Mouse (Mus musculus) heart, adult 10 weeks (tissue): ENCODE results near the gene Tbc1d14. TPM values are rescaled to one million over a fixed set of nuclear protein-coding genes. Genes with fewer than 3 reads are reported as not detected.

Experiments
- polyA plus RNA-seq: library from polyadenylated mRNA; stranded (reverse); fragments of 350-450 nt; fragmentation: Illumina TruSeq; extraction: RNeasy Lipid Tissue Mini Kit (QIAGEN cat#74804); gene quantifications from one replicate; pipeline ENCODE4 v1.2.3, GENCODE M21; 2014; ENCODE audit warnings: low read depth, low replicate concordance

The Tbc1d14 gene
- polyA plus RNA-seq = 11.7 TPM

DNA sequence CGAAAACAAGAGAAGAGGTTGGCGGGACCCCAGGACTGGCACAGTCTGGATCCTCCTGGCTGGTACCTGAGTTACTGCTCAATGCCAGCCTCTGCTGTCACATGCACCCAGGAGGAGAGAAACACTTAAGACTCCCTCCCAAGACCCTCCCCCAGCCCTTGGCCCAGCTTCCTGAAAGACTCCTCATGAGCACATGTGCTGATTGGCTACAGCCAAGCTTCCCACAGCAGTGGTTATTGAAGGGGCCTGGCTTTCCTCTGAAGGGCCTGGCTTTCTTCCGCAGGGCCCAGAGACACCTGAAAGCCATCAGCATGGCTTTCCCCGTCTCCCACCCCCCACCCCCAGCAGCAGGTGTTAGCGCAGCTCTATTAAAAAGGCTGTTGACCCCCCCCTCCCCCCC is at the start of gene Tbc1d14:
Gene Tbc1d14, minus strand, starts transcription at position 101 of the 400 bp plus-strand sequence.

DNA sequence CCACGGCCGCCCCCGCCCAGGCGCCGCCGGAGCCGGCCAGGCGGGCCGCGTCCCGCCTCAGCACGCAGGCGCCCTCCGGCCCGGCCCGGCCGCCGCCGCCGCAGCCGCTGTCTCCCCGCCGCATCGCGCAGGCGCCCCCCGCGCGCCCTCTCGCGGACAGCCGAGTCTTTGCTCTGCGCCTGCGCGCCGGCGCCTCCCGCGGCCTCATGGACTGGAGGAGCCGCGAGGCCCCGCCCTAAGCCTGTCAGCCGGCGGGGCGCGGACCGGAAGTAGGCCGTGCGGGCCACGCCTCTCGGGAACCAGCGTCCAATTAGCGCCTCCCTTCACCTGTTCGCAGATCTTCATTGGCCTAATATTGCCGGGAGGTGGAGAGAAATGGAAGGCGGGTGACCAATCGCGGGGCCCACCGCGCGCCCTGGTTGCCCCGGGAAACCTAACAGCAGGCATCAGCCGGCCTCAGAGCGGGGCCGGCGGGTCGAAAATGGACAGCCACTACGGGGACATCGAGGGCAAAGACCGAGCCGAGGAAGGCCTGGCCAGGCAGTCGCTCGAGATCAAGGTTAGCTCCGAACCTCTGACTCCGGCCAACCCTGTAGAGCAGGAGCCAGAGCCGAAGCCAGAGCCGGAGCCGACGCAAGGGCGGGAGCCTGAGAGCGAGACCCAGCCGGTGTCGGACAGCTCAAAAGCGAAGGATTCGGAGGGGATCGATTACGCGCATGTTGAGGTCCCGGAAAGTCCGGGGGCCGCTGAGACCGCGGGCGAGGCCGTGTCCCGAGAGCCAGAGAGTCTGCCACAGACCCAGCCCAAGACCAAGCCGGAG is 108.7 kb downstream of the Tbc1d14 start, which contains the start of the genes Tada2b and Ccdc96:
Gene Tada2b, minus strand, starts transcription at position 115 of the 820 bp plus-strand sequence.
Gene Ccdc96, plus strand, starts transcription at position 418 of the 820 bp plus-strand sequence.

GRCm38 (mm10) chr5:36464709-36465661 is 128.1 kb downstream of the Tbc1d14 start, which contains the start of gene Grpel1:
Gene Grpel1 (plus strand): TSS chr5:36464998.

Other genes starting within 250 kb of the Tbc1d14 start
- gene Sorcs2, start 195.1 kb downstream of the Tbc1d14 start, polyA plus RNA-seq = 8.7 TPM
- gene Grpel1, start 128.3 kb downstream of the Tbc1d14 start, polyA plus RNA-seq = 52.6 TPM
- gene Tada2b, start 109.0 kb downstream of the Tbc1d14 start, polyA plus RNA-seq = 12.5 TPM
- gene Ccdc96, start 108.7 kb downstream of the Tbc1d14 start, polyA plus RNA-seq = 0.26 TPM
- gene D5Ertd579e, start 102.7 kb upstream of the Tbc1d14 start, polyA plus RNA-seq = 67.6 TPM
- 10.1 TPM for gene Bloc1s4, start 155.4 kb upstream of the Tbc1d14 start, polyA plus RNA-seq
- gene Mrfap1, start 203.5 kb upstream of the Tbc1d14 start, polyA plus RNA-seq = 255 TPM
- gene Man2b2, start 237.4 kb upstream of the Tbc1d14 start, polyA plus RNA-seq = 11.8 TPM